Mouse (Mus musculus) ES-E14 (cell line): Measurements from ENCODE around the gene Tmem30a.

ENCODE experiments used
- CHD2 ChIP-seq: IDR thresholded peaks from 2 replicates; pipeline ENCODE4 v1.6.1; 2014; ENCODE audit warnings: mild to moderate bottlenecking, low read depth, low read length, inconsistent platforms
- HCFC1 ChIP-seq: IDR thresholded peaks from 2 replicates; pipeline ENCODE4 v1.6.1; 2012; ENCODE audit warnings: low read length, inconsistent platforms, borderline replicate concordance; ENCODE audit not compliant: insufficient read depth
- MAFK ChIP-seq: IDR thresholded peaks from 2 replicates; pipeline ENCODE4 v1.6.1; 2014; ENCODE audit warnings: mild to moderate bottlenecking, low read depth, low read length, inconsistent platforms; ENCODE audit not compliant: insufficient read depth
- ZNF384 ChIP-seq: IDR thresholded peaks from 2 replicates; pipeline ENCODE4 v1.6.1; 2012; ENCODE audit warnings: low read depth, low read length, inconsistent platforms

GRCm38 (mm10) chr9:79825526-79825925 is 32.2 kb upstream of the Tmem30a start:
- TF ChIP-seq ZNF384 (no peak), CHD2 (no peak), HCFC1 (no peak), MAFK (no peak)
